In the genomic region with DNA sequence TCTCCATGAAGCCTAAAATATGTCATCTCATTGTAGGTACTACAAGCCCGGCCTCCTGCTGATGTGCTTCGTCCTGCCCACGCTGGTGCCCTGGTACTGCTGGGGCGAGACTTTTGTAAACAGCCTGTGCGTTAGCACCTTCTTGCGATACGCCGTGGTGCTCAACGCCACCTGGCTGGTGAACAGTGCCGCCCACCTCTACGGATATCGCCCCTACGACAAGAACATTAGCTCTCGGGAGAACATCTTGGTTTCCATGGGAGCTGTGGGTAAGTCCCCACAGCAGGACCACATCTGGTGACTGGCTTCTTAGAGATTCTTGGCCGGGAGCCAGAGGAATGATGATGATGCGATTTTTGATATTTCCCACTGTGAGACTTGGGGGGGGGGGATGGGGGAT, we compare ENCODE assay signal across 7 mouse cellular contexts. TPM values are rescaled to one million over a fixed set of nuclear protein-coding genes. Genes with fewer than 3 reads are reported as not detected.
DNase-seq lines count a peak whose midpoint lies in the region; ATAC-seq lines count a peak whose summit lies in the region.

No protein-coding gene starts in this region.

- no peaks in the 10 kb centered on the region for H3K9me3 ChIP-seq in megakaryocyte, embryonic 14.5 days
- H3K9me3 ChIP-seq in embryonic facial prominence, embryonic 13.5 days: no peaks in the 10 kb centered on the region
- no peaks in the 10 kb centered on the region for H3K9me3 ChIP-seq in intestine, embryonic 16.5 days (ENCODE audit: control insufficient read depth, low read length)
- H3K9me3 ChIP-seq in neural tube, embryonic 14.5 days (ENCODE audit: control insufficient read depth, low read length): no peaks in the 10 kb centered on the region

- H3K27me3 ChIP-seq in megakaryocyte, embryonic 14.5 days (replicated peaks): no peaks in the 10 kb centered on the region
- H3K27me3 ChIP-seq in embryonic facial prominence, embryonic 13.5 days: no peaks in the 10 kb centered on the region
- no peaks in the 10 kb centered on the region for H3K27me3 ChIP-seq in intestine, embryonic 16.5 days (replicated peaks; ENCODE audit: control insufficient read depth, insufficient read depth, low read length)
- no peaks in the 10 kb centered on the region for H3K27me3 ChIP-seq in neural tube, embryonic 14.5 days (ENCODE audit: control insufficient read depth, insufficient read depth, low read length)

- no peak overlapping the region for H3K9ac ChIP-seq in embryonic facial prominence, embryonic 13.5 days
- peak overlapping the region; percentile 95 for H3K9ac ChIP-seq in intestine, embryonic 16.5 days (ENCODE audit: low read depth, low read length)
- H3K9ac ChIP-seq in neural tube, embryonic 14.5 days (replicated peaks; ENCODE audit: low read depth, low read length): no peak overlapping the region

- DNase-seq in right cerebral cortex, adult 18-20 months: no peak
- no peak for DNase-seq in urinary bladder, postnatal 25 days (ENCODE audit: low spot score)

- peak overlapping the region; percentile 29; the same call in 1 of the 2 replicates for H3K27ac ChIP-seq in embryonic facial prominence, embryonic 13.5 days
- H3K27ac ChIP-seq in intestine, embryonic 16.5 days (ENCODE audit: low read length): peak overlapping the region; percentile 79
- H3K27ac ChIP-seq in neural tube, embryonic 14.5 days (ENCODE audit: low read depth, low read length): no peak overlapping the region

- peaks cover 97% of the 10 kb centered on the region for H3K36me3 ChIP-seq in megakaryocyte, embryonic 14.5 days (replicated peaks; ENCODE audit: low read length)
- peaks cover 97% of the 10 kb centered on the region for H3K36me3 ChIP-seq in embryonic facial prominence, embryonic 13.5 days
- peaks cover 44% of the 10 kb centered on the region for H3K36me3 ChIP-seq in intestine, embryonic 16.5 days (ENCODE audit: control insufficient read depth, insufficient read depth, low read length)
- peaks cover 92% of the 10 kb centered on the region for H3K36me3 ChIP-seq in neural tube, embryonic 14.5 days (ENCODE audit: control insufficient read depth, insufficient read depth, low read length)

- ATAC-seq in megakaryocyte, adult 5-6 weeks (ENCODE audit: poor library complexity, severe bottlenecking): no peak
- ATAC-seq in embryonic facial prominence, embryonic 13.5 days (ENCODE audit: insufficient number of reproducible peaks, insufficient read depth, low FRiP score, low TSS enrichment, low read depth): no peak
- ATAC-seq in intestine, embryonic 16.5 days: no peak
- ATAC-seq in neural tube, embryonic 14.5 days (ENCODE audit: low read depth): no peak

- H3K4me3 ChIP-seq in megakaryocyte, embryonic 14.5 days (replicated peaks): peak overlapping the region; percentile 36
- no peak overlapping the region for H3K4me3 ChIP-seq in embryonic facial prominence, embryonic 13.5 days
- H3K4me3 ChIP-seq in intestine, embryonic 16.5 days (ENCODE audit: low read length): peak overlapping the region; percentile 85
- H3K4me3 ChIP-seq in neural tube, embryonic 14.5 days (ENCODE audit: low read depth, low read length): no peak overlapping the region

- H3K4me2 ChIP-seq in embryonic facial prominence, embryonic 13.5 days: peak overlapping the region; percentile 100; the same call in 1 of the 2 replicates
- H3K4me2 ChIP-seq in intestine, embryonic 16.5 days (ENCODE audit: low read depth, low read length): peak overlapping the region; percentile 89
- peak overlapping the region; percentile 20; the same call in 1 of the 2 replicates for H3K4me2 ChIP-seq in neural tube, embryonic 14.5 days (ENCODE audit: low read depth, low read length)

- H3K4me1 ChIP-seq in megakaryocyte, embryonic 14.5 days: peaks cover 84% of the 10 kb centered on the region
- H3K4me1 ChIP-seq in embryonic facial prominence, embryonic 13.5 days: peaks cover 86% of the 10 kb centered on the region
- peaks cover 56% of the 10 kb centered on the region for H3K4me1 ChIP-seq in intestine, embryonic 16.5 days (ENCODE audit: control insufficient read depth, insufficient read depth, low read length)
- peaks cover 51% of the 10 kb centered on the region for H3K4me1 ChIP-seq in neural tube, embryonic 14.5 days (ENCODE audit: control insufficient read depth, insufficient read depth, low read length)

- WGBS in embryonic facial prominence, embryonic 13.5 days: 61% methylated on average over 16 of the region's 16 CpGs
- 58% methylated on average over 16 of the region's 16 CpGs for WGBS in intestine, embryonic 16.5 days
- 62% methylated on average over 16 of the region's 16 CpGs for WGBS in neural tube, embryonic 14.5 days

RNA-seq across cellular contexts. Expression of a gene that starts 7.7 kb away (rescaled TPM):
- 6.4 and 14.5 TPM in 2 replicates for polyA plus RNA-seq in megakaryocyte, embryonic 14.5 days (2012; ENCODE audit: insufficient read depth, low replicate concordance)
- 30.0 and 33.3 TPM in 2 replicates for total RNA-seq in megakaryocyte, adult 5-6 weeks (2015)
- 26.9 and 28.9 TPM in 2 replicates for total RNA-seq in megakaryocyte, adult 5-6 weeks (2017)
- polyA plus RNA-seq in embryonic facial prominence, embryonic 13.5 days (2015; fragmentation: Nextera tagmentation; extraction: Ambion mirVana): 211 and 213 TPM in 2 replicates
- 452 and 553 TPM in 2 replicates for polyA plus RNA-seq in intestine, embryonic 16.5 days (2015; fragmentation: Nextera tagmentation; extraction: Ambion mirVana)
- polyA plus RNA-seq in neural tube, embryonic 14.5 days (2014; fragmentation: Nextera tagmentation; extraction: Ambion mirVana): 293 and 373 TPM in 2 replicates

RNA-seq across cellular contexts. Expression of a gene that starts 31.7 kb away (rescaled TPM):
- not detected in 2 replicates for polyA plus RNA-seq in megakaryocyte, embryonic 14.5 days (2012; ENCODE audit: insufficient read depth, low replicate concordance)
- total RNA-seq in megakaryocyte, adult 5-6 weeks (2015): 0.40 TPM in 1 of 2 replicates, not detected in the other
- total RNA-seq in megakaryocyte, adult 5-6 weeks (2017): 0.12 TPM in 1 of 2 replicates, not detected in the other
- 0.15 and 0.25 TPM in 2 replicates for polyA plus RNA-seq in embryonic facial prominence, embryonic 13.5 days (2015; fragmentation: Nextera tagmentation; extraction: Ambion mirVana)
- polyA plus RNA-seq in intestine, embryonic 16.5 days (2015; fragmentation: Nextera tagmentation; extraction: Ambion mirVana): 0.09 and 0.22 TPM in 2 replicates
- polyA plus RNA-seq in neural tube, embryonic 14.5 days (2014; fragmentation: Nextera tagmentation; extraction: Ambion mirVana): 0.13 and 0.15 TPM in 2 replicates

Comparison
In these comparisons a context has a peak if more than half of its experiments do, and no peak if none do; other contexts are left out.
1. H3K4me3 ChIP-seq: peak in megakaryocyte, embryonic 14.5 days (single experiment) and intestine, embryonic 16.5 days (single experiment); none in embryonic facial prominence, embryonic 13.5 days (single experiment) and neural tube, embryonic 14.5 days (single experiment).
2. H3K4me2 ChIP-seq: peak in every context shown above with its lines; median percentile 100 in embryonic facial prominence, embryonic 13.5 days; 89 in intestine, embryonic 16.5 days; 20 in neural tube, embryonic 14.5 days.
3. RNA of a gene that starts 7.7 kb away (polyA plus RNA-seq): 452 to 553 TPM in intestine, embryonic 16.5 days, 293 to 373 TPM in neural tube, embryonic 14.5 days and 211 to 213 TPM in embryonic facial prominence, embryonic 13.5 days; 6.4 to 14.5 TPM in megakaryocyte, embryonic 14.5 days; every median in the first group is over 10 times any median in the second.